9 mouse cellular contexts compared by ENCODE assay signal in the genomic region with DNA sequence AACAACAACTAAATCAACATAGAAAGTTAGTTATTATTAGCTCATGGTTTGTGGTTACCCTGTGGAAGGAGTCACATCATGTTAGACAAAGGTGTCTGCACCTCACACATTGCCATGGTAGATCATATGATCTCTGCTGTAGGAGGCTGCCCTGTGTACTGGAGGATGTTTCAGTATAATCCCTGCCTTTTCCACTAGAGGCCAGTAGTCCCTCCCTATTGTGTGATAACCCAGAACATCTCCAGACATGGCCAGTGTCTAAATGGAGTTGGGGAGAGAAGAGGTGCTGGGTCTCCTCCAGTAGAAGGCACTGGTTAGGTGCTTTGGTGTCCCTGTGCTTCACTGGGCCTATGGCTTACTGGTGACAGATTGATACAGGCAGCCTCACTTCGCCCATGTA.
A peak's percentile ranks its signal among the peaks of the same experiment; 100 is the strongest.
DNase-seq lines count a peak whose midpoint lies in the region; ATAC-seq and TF ChIP-seq lines count a peak whose summit lies in the region.
"Had no signal": no experiment of that assay in that cellular context is flagged by ENCODE, and none has a peak within 500 bp of the region (broad histone marks: within the 10 kb centered on the region; RNA-seq: fewer than 3 reads in every experiment).

No protein-coding gene starts in this region.

- TF ChIP-seq EP300 in lung, postnatal 0 days (IDR thresholded peaks at IDR 0.05): no peak

- H3K36me3 ChIP-seq in lung, postnatal 0 days (ENCODE audit: insufficient read depth, low read length): no peaks in the 10 kb centered on the region
- H3K36me3 ChIP-seq: liver, embryonic 13.5 days had no signal

- no peaks in the 10 kb centered on the region for H3K27me3 ChIP-seq in lung, postnatal 0 days (replicated peaks; ENCODE audit: insufficient read depth, low read length)
- H3K27me3 ChIP-seq: liver, embryonic 13.5 days had no signal

- H3K4me2 ChIP-seq in lung, postnatal 0 days (replicated peaks; ENCODE audit: low read depth, low read length): no peak overlapping the region
- H3K4me2 ChIP-seq: liver, embryonic 13.5 days had no signal

- no peak overlapping the region for H3K9ac ChIP-seq in lung, postnatal 0 days (replicated peaks; ENCODE audit: low read depth)
- H3K9ac ChIP-seq: liver, embryonic 13.5 days had no signal

- peak; percentile 84 for ATAC-seq in frontal cortex, adult (ENCODE audit: low TSS enrichment)
- ATAC-seq in lung, postnatal 0 days: 0 out of 2 replicates have a peak, but pooled peaks have one; percentile 33
- ATAC-seq in granulocyte monocyte progenitor cell, adult 5-6 weeks (replicated peaks; ENCODE audit: poor library complexity, severe bottlenecking): peak; percentile 47
- ATAC-seq in neutrophil, adult 5-6 weeks (ENCODE audit: extremely low read depth, insufficient number of reproducible peaks, low FRiP score, poor library complexity, severe bottlenecking): peak; percentile 67
- no peak for ATAC-seq in erythroid progenitor cell, adult 5-6 weeks (replicated peaks; ENCODE audit: low FRiP score, poor library complexity, severe bottlenecking)

- H3K9me3 ChIP-seq in lung, postnatal 0 days (ENCODE audit: low read length): no peaks in the 10 kb centered on the region
- H3K9me3 ChIP-seq: liver, embryonic 13.5 days had no signal

- peak; percentile 72 for TF ChIP-seq CTCF in lung, postnatal 0 days (IDR thresholded peaks at IDR 0.05)

- no peak overlapping the region for H3K27ac ChIP-seq in lung, postnatal 0 days (ENCODE audit: low read length)
- H3K27ac ChIP-seq: liver, embryonic 13.5 days had no signal

- WGBS in lung, postnatal 0 days: 81% methylated on average over 1 of the region's 1 CpGs

- H3K4me1 ChIP-seq in lung, postnatal 0 days (ENCODE audit: insufficient read depth, low read depth, low read length): no peaks in the 10 kb centered on the region
- H3K4me1 ChIP-seq: liver, embryonic 13.5 days had no signal

- no peak for DNase-seq in frontal cortex, postnatal 36 days (ENCODE audit: low spot score in 2 of 2)
- DNase-seq in lung, postnatal 0 days (ENCODE audit: low spot score): peak; percentile 47
- DNase-seq in lung, postnatal 14 days: no peak
- DNase-seq in ovary, postnatal 10 days (ENCODE audit: low spot score): no peak
- DNase-seq: liver, embryonic 13.5 days had no signal

- H3K4me3 ChIP-seq in lung, postnatal 0 days (ENCODE audit: low read depth, low read length): no peak overlapping the region
- H3K4me3 ChIP-seq: liver, embryonic 13.5 days had no signal
